Mouse (Mus musculus) erythroblast, embryonic 14.5 days (primary cell): Measurements from ENCODE around the gene Dock6.

Experiments
- GATA1 ChIP-seq: IDR thresholded peaks from 2 replicates; pipeline ENCODE4 v1.6.1; 2012; ENCODE audit warnings: low read length, inconsistent platforms, mixed read lengths
- TAL1 ChIP-seq: IDR thresholded peaks from 3 replicates; pipeline ENCODE4 v1.6.1; 2012; ENCODE audit warnings: low read length, inconsistent platforms, mixed read lengths

DNA sequence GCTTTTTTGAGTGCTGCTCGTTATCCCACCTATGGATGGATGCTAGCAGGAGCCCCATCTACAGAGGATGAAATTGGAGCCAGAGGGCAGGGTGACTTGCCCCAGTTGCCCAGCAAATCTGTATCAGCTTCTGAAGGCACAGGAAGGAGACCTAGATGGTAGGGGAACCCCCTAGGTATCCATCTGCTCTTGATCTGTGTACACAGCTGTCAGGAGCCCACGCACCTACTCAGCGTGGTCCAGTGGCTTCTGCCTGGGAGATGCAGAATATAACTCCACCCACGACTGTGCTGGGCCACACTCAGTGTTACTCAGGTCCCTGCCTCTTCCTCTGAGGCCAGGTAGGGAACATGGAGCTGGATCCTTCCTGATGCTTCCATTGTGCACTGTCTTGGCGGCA lies 1.5 kb upstream of the Dock6 start:
- no peak for TF ChIP-seq GATA1
- TF ChIP-seq TAL1 = no peak
